Mouse (Mus musculus): ENCODE data around the gene Tex35.

Tex35 gene

GRCm38 (mm10) chr1:157108580-157108979, at the start of gene Tex35:
Tex35 (minus strand) TSS chr1:157108680.
- DNase-seq (ENCODE audit: low spot score in 2 of 2) = no peak

- DNase-seq (ENCODE audit: low spot score in 2 of 2) = no peak
Observed at GRCm38 (mm10) chr1:157153781-157154180, 45.3 kb upstream of the Tex35 start.

DNA sequence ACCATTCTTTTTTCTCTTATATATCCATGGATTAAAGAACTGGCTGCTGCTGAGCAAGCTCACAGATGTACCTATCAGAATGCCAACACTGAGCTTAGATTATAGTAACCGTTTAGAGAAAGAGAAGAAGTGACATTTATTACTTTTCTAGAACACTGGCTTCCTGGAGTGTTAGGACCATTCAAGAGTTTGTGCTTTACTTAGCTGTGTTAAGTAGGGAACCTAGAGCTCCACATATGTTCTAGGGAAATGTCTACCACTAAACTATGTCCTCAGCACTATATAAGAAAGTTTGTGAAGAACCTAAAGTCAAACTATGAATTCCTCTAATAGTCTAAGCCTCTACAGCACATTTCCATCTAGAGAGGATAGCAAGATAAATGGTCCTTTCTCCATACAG, 41.6 kb upstream of the Tex35 start:
- DNase-seq (ENCODE audit: low spot score in 2 of 2) = no peak

- no peak for DNase-seq (ENCODE audit: low spot score in 2 of 2)
Observed at GRCm38 (mm10) chr1:157144621-157145020, 36.1 kb upstream of the Tex35 start.

- no peak for DNase-seq (ENCODE audit: low spot score in 2 of 2)
Observed at GRCm38 (mm10) chr1:157143326-157143932, 34.9 kb upstream of the Tex35 start.

DNA sequence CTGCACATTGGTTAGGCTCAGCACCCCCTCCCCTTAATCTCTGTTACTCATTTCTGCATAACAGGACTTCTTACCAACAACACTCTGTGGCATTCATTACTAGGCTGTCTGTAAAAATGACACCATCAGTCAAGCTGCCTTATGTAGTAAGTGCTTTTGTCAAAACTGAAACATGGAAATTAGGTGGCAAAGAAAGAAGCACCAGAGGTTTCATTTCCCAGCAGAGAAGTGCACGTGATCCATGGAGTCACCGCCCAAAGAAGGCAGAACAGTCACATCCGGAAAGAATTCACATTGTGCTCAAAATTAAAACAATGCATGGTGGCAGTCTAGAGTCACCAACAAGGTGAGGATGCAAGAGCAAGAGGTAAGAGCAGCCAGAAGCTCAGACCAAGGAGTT, 32.5 kb upstream of the Tex35 start:
- DNase-seq (ENCODE audit: low spot score in 2 of 2) = no peak

DNA sequence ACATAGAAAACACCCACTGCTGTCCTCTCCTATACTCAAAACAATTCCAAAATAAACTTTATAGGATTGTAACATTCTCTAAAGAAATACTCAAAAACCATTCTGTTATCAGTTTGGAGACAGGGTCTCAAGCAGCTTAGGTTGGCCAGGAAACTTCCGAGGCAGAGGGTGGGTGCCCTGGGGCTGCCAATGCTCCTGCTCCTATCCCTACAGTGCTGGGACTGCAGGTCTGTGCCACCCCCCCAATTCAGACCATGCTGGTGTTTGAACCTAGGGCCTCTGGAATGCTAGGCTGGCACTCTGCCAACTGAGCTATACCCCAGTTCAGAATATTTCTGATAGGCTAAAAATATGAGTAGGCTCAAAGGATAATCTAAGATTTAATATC, 29.4 kb upstream of the Tex35 start:
- no peak for DNase-seq (ENCODE audit: low spot score in 2 of 2)

DNA sequence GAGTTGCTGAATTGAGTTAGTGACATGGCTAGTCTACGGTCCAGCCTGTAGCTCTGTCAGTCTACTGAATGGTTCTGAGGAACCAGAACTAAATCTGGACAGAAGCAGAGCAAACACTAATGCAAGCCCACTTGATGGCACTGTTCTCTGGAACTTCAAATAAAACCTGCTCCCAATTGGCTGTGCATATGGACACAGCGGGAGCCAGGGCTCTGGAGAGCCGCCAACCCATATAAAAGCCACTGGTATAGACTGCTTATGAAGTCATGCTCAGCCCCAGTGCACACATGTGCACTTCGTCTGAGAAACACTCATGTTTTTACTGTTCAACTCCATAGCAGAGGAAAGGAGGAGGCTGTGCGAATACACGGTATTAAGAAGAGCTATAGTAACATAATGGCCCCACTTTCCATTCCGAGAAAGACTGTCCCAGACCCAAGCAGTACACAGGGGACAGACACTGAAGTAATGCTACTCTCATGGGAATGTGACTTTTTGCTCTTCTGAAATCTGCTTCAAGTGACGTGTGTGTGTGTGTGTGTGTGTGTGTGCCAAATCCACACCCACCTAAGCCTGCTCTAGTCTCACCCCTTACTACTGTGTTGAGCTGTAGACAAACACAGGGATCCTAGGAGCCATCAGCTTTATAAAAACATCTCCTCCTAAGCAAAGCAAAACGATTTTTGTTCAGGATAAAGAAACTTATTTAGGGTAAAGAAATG, 28.8 kb upstream of the Tex35 start:
- no peak for DNase-seq (ENCODE audit: low spot score in 2 of 2)

DNA sequence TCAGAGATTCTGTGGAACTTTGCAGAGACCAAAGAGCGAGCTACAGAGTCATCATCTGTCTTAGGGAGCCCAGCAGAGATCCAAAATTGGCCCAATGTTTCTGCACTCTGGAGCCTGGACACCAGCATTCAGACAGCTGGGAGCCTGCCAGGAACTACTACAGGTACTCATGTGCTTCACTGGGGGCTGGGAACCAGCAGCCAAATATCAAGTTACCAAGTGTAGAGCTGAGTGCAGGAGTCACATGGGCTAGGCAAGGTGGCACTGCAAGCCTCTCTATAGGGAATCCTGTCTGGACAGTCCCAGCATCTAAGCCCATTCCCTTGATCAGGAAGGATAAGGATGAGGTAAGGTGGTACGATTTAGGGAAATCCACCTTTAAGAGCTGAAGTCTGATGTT, 19.7 kb upstream of the Tex35 start:
- DNase-seq (ENCODE audit: low spot score in 2 of 2) = no peak

DNA sequence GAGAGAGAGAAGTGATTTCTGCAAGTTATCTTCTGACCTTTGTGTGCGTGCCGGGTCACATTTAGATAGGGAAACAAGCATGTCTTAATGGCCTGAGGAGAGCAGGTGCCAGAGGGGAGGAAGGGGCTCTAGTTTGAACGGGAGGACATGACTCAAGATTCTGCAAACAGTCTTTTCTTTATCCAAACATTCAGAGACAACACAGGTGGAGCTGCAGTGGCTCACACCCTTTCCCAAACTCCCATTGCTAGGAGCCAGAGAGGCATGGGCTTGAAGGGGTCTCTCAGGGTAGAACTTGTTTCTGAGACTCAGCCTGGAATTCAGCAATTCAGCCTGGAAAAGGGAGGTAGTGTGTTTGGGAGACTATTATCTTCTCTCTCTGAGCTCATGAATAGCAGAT, 15.4 kb upstream of the Tex35 start:
- no peak for DNase-seq (ENCODE audit: low spot score in 2 of 2)

DNA sequence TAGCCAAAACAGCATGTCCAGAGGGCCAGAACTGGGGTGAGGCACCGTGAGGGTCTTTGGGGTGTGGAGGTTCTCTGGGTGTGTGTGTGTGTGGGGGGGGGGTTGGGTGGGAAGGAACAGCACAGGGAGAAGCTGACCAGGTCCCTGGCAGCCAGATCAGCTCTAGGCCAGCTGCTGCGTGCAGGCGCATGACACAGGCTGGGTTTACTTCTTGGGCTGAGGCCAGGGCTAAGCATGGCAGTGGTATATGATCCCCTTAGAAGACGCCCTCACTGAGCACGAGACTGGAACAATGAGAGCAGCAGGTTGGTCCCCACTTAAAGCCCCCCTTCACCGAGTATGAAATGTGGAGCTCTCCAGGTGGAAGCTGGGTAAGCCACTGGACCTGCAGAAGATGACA, 10.7 kb upstream of the Tex35 start:
- no peak for DNase-seq (ENCODE audit: low spot score in 2 of 2)

GRCm38 (mm10) chr1:157117440-157117839, 9.0 kb upstream of the Tex35 start:
- no peak for DNase-seq (ENCODE audit: low spot score in 2 of 2)

DNA sequence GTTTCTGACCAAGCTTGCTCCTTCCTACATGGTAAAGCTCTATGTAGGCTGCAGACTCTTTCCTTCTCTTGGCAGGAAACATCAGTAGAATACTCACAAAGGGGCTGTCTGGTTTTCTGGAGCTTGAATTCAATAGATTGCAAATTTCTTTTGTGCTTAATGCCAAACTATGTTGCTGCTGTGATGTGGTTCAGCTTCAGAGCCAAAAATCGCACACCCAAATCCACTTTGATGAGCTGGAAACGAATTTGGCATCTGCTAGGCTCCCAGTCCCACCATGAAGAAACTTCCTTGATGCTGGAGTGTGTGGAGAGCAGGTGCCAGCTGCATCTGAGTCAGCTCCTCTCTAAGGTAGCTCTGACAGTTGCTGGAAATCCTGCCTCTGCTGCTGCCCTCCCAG, 6.0 kb upstream of the Tex35 start:
- DNase-seq (ENCODE audit: low spot score in 2 of 2) = no peak

GRCm38 (mm10) chr1:157110287-157110835, 1.9 kb upstream of the Tex35 start:
- no peak for DNase-seq (ENCODE audit: low spot score in 2 of 2)

DNA sequence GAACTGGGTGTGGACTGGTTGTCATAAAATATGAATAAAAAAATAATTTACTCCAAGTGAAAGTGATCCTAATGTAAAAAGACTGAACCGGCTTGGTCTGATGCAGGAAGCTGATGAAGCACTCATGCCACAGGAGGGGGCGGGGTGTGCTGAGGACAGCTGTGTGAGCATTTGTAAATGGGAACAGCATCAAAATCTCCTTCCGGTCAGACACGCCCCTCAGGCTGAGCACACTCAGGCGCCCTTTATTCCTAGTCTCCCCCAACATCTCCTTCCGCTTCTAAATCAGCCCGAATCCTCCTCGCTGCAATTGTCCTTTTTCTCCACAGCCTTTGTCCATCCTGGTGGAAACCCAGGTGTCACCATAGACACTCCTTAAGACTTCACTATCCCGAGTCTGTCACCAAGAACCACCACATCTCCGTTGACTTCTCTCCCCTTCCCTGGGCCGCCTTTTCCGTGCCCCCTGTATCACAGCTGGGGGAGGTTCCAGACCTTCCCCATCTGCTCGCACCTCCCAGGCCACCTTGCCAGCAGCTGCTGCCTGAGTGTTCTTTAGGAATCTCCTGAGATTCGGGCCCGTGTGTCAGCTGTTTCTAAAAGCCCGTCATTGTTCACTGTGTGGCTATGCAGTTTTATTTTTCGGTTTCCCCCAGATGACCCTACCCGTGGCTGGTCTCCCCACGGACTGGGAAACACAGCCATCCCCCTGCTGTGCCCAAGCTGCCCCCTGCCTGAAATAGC, 7.2 kb downstream of the Tex35 start:
- DNase-seq (ENCODE audit: low spot score in 2 of 2) = no peak

- no peak for DNase-seq (ENCODE audit: low spot score in 2 of 2)
Observed at GRCm38 (mm10) chr1:157095534-157095933, 12.9 kb downstream of the Tex35 start.

- DNase-seq (ENCODE audit: low spot score in 2 of 2) = no peak
Observed at GRCm38 (mm10) chr1:157092622-157093021, 15.9 kb downstream of the Tex35 start.

DNA sequence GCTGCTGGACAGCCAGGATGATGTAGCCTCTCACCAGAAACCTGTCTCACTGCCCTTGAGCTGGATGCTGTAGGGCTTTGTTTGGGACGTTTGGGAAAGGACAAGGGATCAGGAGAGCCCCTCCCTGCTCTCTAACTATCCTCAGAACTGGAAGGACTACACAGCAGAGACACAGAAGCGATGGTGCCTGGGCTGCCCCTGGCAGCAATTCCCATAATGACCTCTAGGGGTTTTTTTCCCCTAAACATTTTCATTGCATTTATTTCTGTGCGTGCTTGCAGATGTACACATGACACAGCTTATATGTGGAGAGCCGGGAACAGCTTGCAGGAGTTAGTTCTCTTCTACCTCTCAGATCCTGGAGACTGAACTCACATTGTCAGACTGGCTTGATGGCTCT, 16.3 kb downstream of the Tex35 start:
- DNase-seq (ENCODE audit: low spot score in 2 of 2) = no peak

GRCm38 (mm10) chr1:157090835-157091234, 17.6 kb downstream of the Tex35 start:
- no peak for DNase-seq (ENCODE audit: low spot score in 2 of 2)

DNA sequence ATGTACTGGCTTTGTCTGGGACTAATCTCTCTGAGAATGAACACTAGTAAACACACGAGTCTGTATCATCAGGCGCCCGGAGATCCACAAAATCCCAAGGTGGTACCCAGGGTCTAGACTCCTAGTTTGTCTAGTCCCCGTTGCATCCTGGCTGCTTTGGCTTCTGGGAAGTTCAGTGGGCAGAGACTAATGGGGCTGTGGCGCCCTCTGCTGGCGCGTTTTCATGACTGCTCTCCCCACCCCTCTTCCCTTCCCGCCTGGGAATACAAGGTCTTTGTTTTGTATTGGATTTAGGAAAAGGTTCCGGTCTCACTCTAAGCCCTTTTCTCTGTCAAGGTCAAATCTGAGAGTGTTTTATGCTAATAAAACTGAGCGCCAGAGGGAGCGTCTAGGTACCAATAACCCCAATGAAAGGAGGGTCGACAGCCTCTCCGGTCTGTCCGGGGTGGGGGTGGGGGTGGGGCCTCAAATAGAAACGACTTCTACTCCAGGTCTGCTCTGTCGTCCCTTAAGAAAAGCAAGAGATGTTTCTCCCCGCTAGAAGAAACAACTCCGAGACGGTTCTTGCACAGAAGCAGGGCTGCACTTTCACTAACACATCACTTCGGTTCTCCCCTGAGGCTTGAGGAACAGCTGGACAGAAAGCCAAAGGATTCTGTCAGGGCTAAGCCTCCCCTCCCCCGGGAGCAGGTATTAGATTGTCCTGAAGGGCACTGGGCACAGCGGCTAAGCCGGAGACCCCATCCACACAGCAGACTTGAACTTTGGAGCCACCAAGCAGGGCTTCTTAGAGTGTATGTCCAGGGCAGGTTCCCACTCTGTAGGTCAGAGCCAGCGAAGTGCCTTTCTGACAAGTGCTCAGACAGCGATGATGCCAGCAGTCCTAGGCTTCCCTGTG, 22.1 kb downstream of the Tex35 start:
- DNase-seq (ENCODE audit: low spot score in 2 of 2) = peak in 1 of 2 experiments; percentile 36

GRCm38 (mm10) chr1:157082931-157083330, 25.5 kb downstream of the Tex35 start:
- DNase-seq (ENCODE audit: low spot score in 2 of 2) = no peak

GRCm38 (mm10) chr1:157081999-157082398, 26.5 kb downstream of the Tex35 start:
- DNase-seq (ENCODE audit: low spot score in 2 of 2) = no peak
